Mouse (Mus musculus): ENCODE results near the gene Bicra. TPM values are rescaled to one million over a fixed set of nuclear protein-coding genes. Genes with fewer than 3 reads are reported as not detected.

Bicra gene
- polyA plus RNA-seq, 1 experiment from 2014 or later, result 10.4 TPM

DNA sequence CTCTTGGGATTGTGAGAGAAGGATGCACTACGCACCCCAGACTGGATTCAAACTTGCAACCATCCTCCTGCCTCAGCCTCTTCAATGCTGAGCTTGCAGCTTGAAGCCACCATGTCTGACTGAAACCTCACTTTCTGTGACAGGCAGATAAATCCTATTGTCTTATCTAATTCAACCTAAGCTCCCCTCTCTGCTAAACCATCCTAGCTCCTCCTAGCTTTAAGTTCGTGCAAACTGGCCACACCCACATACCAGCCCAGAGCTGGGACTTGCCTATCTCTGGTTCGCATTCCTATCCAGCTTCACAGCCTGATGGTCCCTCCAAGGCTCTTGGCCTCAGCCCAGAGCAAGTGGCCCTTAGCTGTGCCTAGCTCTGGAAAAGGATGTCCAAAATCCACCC, 95.3 kb downstream of the Bicra start:
- Histone ChIP-seq H3K4me2 (no peak overlapping the region), H3K36me3 (peaks cover 75% of the 10 kb centered on the region), H3K27ac (no peak overlapping the region), H3K4me1 (peaks cover 37% of the 10 kb centered on the region), H3K4me3 (no peak overlapping the region), H3K9me3 (no peaks in the 10 kb centered on the region), H3K27me3 (peaks cover 6% of the 10 kb centered on the region), H3K9ac (no peak overlapping the region)
- 65% methylated on average over 3 of the region's 3 CpGs for WGBS
- ATAC-seq (ENCODE audit: insufficient number of reproducible peaks, insufficient read depth, low FRiP score, low TSS enrichment, low read depth), result no peak

DNA sequence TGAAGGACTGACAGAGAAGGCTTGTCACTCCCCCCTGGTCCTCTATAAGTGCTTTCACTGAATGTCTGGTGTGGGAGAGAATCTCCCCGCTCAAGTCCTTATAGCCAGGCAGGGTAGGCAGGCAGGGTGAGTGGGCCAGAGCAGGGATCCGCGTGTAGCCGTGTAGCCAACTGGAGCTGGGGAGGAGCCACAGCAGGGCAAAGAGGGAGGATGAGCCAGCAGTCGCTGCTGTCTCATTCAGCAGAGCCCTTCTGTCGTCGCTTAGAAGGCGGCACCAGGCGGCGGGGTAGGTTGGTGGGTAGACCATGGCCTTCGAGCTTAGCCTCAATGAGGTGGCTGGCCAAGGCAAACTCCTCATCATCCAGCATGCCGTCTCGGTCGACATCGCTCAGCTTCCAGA, 97.7 kb downstream of the Bicra start:
- Histone ChIP-seq H3K27ac (no peak overlapping the region), H3K9me3 (no peaks in the 10 kb centered on the region), H3K36me3 (peaks cover 53% of the 10 kb centered on the region), H3K4me3 (no peak overlapping the region), H3K4me1 (peaks cover 30% of the 10 kb centered on the region), H3K4me2 (no peak overlapping the region), H3K9ac (no peak overlapping the region), H3K27me3 (no peaks in the 10 kb centered on the region)
- WGBS, result 85% methylated on average over 15 of the region's 15 CpGs
- no peak for ATAC-seq (ENCODE audit: insufficient number of reproducible peaks, insufficient read depth, low FRiP score, low TSS enrichment, low read depth)

- Histone ChIP-seq H3K9ac (no peak overlapping the region; the same call in 1 of the 2 replicates), H3K36me3 (peaks cover 48% of the 10 kb centered on the region), H3K4me3 (no peak overlapping the region), H3K27me3 (no peaks in the 10 kb centered on the region), H3K9me3 (no peaks in the 10 kb centered on the region), H3K4me1 (peaks cover 30% of the 10 kb centered on the region), H3K4me2 (no peak overlapping the region), H3K27ac (peak overlapping the region; percentile 49; the same call in 1 of the 2 replicates)
- WGBS, result 77% methylated on average over 7 of the region's 7 CpGs
- no peak for ATAC-seq (ENCODE audit: insufficient number of reproducible peaks, insufficient read depth, low FRiP score, low TSS enrichment, low read depth)
Observed at GRCm38 (mm10) chr7:15949216-15949790, 98.4 kb downstream of the Bicra start.

DNA sequence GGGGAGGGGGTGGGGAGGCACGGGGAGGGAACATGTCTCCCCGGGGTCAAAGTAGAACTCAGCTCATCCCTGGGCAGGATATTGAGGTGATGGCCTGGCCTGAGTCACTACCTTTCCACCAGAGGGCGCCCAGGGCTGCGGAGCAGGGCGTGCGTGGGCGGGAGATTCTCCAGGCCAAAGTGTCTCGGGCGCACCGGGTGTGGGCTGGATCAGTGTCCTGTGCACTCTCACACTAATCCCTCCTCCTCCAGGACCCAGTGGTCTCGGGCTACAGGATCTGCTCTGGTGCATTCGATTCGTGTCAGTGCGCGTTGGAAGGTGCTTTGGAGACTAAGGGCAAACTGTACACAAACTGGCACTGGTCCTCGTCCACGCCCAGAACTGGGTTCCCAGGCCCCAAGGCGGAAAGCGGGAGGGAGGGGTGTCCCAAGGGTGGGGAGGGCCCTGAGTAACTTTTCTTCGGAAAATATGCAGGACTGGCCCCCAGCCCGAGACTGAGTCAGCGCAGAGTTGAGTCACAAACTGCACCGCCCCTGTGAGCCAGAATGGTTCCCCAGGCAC, 99.3 kb downstream of the Bicra start:
- Histone ChIP-seq H3K4me3 (peak overlapping the region; percentile 19), H3K27ac (peak overlapping the region; percentile 49; the same call in 1 of the 2 replicates), H3K9ac (peak overlapping the region; percentile 53), H3K9me3 (no peaks in the 10 kb centered on the region), H3K27me3 (no peaks in the 10 kb centered on the region), H3K36me3 (peaks cover 50% of the 10 kb centered on the region), H3K4me2 (peak overlapping the region; percentile 52), H3K4me1 (peaks cover 31% of the 10 kb centered on the region)
- ATAC-seq (ENCODE audit: insufficient number of reproducible peaks, insufficient read depth, low FRiP score, low TSS enrichment, low read depth), result peak; percentile 46
- WGBS, result 3% methylated on average over 23 of the region's 23 CpGs

GRCm38 (mm10) chr7:15947653-15948260, 100.0 kb downstream of the Bicra start:
- no peak for ATAC-seq (ENCODE audit: insufficient number of reproducible peaks, insufficient read depth, low FRiP score, low TSS enrichment, low read depth)
- H3K9me3 ChIP-seq, result no peaks in the 10 kb centered on the region
- H3K4me3 ChIP-seq, result no peak overlapping the region
- no peak overlapping the region for H3K27ac ChIP-seq
- peaks cover 31% of the 10 kb centered on the region for H3K4me1 ChIP-seq
- 45% methylated on average over 4 of the region's 4 CpGs for WGBS
- peaks cover 50% of the 10 kb centered on the region for H3K36me3 ChIP-seq
- H3K4me2 ChIP-seq, result peak overlapping the region; percentile 52
- no peaks in the 10 kb centered on the region for H3K27me3 ChIP-seq
- peak overlapping the region; percentile 53; the same call in 1 of the 2 replicates for H3K9ac ChIP-seq

DNA sequence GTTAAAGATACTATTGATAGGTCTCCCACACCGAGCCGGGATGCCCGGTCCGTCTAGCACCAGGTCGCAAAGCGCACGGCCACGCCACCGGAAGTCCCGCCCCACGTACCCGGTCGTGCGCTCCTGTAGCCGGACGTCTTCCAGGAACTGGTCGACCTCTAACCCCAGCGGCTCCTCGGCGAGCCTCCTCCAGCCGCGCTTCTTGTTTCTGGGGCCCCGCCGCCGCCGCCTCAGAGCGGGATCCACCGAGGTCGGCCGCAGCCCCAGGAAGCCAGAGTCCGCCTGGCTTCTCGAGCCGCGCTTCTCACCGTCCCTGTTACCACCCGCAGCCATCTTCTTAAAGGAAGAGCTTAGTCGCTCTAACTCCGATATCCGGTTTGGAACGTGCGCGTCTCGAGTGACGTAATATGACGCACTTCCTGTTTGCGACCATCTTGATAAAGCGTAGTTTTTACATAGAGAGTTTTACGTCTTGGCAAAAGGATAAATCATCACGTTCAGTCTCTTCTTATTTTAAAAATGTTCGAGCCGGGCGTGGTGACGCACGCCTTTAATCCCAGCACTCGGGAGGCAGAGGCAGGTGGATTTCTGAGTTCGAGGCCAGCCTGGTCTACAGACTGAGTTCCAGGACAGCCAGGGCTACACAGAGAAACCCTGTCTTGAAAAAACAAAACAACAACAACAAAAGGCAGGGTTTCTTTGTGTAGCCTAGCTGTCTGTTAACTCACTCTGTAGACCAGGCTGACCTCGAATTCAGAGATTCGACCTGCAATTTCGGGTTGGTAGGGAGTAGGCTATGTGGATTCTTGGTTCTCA, 101.8 kb downstream of the Bicra start, which contains the start of gene Nop53:
Gene Nop53, minus strand, starts transcription at position 354 of the 816 bp plus-strand sequence.
- ATAC-seq (ENCODE audit: insufficient number of reproducible peaks, insufficient read depth, low FRiP score, low TSS enrichment, low read depth), result peak; percentile 88
- Histone ChIP-seq H3K27ac (peak within 1 kb of the TSS; percentile 96), H3K4me3 (peak within 1 kb of the TSS; percentile 74), H3K27me3 (no peaks in the 10 kb centered on the region), H3K4me1 (peaks cover 31% of the 10 kb centered on the region), H3K36me3 (peaks cover 51% of the 10 kb centered on the region), H3K9me3 (no peaks in the 10 kb centered on the region), H3K4me2 (peak within 1 kb of the TSS; percentile 87), H3K9ac (peak within 1 kb of the TSS; percentile 83)
- WGBS, result 2% methylated on average over 59 of the region's 59 CpGs

DNA sequence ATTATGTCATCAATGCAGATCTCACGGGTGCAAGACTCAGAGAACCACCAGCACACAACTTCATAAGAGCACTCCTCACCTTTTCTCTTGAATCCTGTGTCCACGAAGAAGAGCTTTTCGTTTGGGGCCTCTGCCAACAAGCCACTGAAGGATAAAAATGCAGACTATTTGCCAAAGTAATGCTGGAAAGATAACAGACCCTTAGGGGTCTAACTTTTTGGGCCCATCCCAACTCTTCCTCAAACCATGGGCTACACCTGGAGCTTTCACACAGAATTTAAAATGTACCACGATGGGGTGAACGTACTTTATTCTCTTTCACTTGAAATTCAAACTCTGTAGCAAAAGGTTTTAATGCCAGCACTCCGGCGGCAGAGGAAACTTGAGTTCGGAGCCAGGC, 102.5 kb downstream of the Bicra start:
- peaks cover 51% of the 10 kb centered on the region for H3K36me3 ChIP-seq
- WGBS, result 7% methylated on average over 8 of the region's 8 CpGs
- peaks cover 31% of the 10 kb centered on the region for H3K4me1 ChIP-seq
- H3K27ac ChIP-seq, result peak overlapping the region; percentile 96
- peak overlapping the region; percentile 87 for H3K4me2 ChIP-seq
- H3K9me3 ChIP-seq, result no peaks in the 10 kb centered on the region
- H3K27me3 ChIP-seq, result no peaks in the 10 kb centered on the region
- peak overlapping the region; percentile 74 for H3K4me3 ChIP-seq
- ATAC-seq (ENCODE audit: insufficient number of reproducible peaks, insufficient read depth, low FRiP score, low TSS enrichment, low read depth), result no peak
- H3K9ac ChIP-seq, result peak overlapping the region; percentile 83

DNA sequence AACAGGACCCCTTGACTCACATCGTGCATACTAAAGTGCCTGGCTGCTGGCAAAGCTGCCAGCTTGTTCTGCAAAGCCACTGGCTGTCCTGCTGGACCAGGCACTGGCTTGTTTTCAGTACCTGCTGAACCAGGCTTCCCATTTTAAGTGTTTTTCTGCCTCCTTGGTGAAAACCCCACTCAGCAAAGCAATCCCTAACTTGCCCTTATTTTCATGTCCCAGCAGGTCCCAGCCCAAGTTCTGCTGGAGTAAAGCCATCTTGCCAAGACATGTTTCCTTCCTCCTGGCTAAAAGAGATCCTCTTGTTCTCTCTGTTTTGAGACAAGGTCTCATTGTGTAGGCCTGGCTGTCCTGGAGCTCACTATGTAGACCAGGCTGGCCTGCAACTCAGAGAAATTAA, 103.4 kb downstream of the Bicra start:
- Histone ChIP-seq H3K27ac (0 out of 2 replicates have a peak overlapping the region, but pooled peaks have one; percentile 12), H3K27me3 (no peaks in the 10 kb centered on the region), H3K9ac (0 out of 2 replicates have a peak overlapping the region, but pooled peaks have one; percentile 1), H3K36me3 (peaks cover 52% of the 10 kb centered on the region), H3K4me3 (peak overlapping the region; percentile 74; the same call in 1 of the 2 replicates), H3K4me1 (peaks cover 29% of the 10 kb centered on the region), H3K9me3 (no peaks in the 10 kb centered on the region), H3K4me2 (peak overlapping the region; percentile 87)
- 76% methylated on average over 1 of the region's 1 CpGs for WGBS
- ATAC-seq (ENCODE audit: insufficient number of reproducible peaks, insufficient read depth, low FRiP score, low TSS enrichment, low read depth), result no peak

DNA sequence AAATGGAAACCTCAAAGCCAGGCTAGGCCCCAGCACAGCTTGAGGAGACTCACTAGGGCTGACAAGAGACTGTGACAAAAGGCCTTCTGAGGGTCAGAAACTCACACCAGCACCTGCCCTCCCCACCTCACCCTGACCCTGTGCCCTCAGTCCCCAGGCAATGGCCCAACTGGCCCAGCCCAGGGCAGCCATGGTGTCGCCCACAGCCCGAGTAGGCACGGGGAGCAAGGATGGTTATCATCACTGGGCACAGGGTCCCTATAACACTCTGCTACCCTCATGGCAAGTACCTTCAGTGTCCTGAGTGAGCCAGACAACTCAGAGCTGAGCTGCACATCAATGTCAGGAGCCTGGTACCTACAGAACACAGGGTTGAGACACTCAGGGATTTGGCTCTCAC, 109.1 kb downstream of the Bicra start:
- WGBS, result 92% methylated on average over 3 of the region's 3 CpGs
- no peak overlapping the region for H3K4me3 ChIP-seq
- H3K4me1 ChIP-seq, result peaks cover 5% of the 10 kb centered on the region
- no peak overlapping the region for H3K9ac ChIP-seq
- no peak overlapping the region for H3K27ac ChIP-seq
- no peak overlapping the region for H3K4me2 ChIP-seq
- H3K27me3 ChIP-seq, result no peaks in the 10 kb centered on the region
- H3K9me3 ChIP-seq, result 0 out of 2 replicates have a peak, but pooled peaks cover 5% of the 10 kb centered on the region
- H3K36me3 ChIP-seq, result peaks cover 89% of the 10 kb centered on the region
- ATAC-seq (ENCODE audit: insufficient number of reproducible peaks, insufficient read depth, low FRiP score, low TSS enrichment, low read depth), result no peak

DNA sequence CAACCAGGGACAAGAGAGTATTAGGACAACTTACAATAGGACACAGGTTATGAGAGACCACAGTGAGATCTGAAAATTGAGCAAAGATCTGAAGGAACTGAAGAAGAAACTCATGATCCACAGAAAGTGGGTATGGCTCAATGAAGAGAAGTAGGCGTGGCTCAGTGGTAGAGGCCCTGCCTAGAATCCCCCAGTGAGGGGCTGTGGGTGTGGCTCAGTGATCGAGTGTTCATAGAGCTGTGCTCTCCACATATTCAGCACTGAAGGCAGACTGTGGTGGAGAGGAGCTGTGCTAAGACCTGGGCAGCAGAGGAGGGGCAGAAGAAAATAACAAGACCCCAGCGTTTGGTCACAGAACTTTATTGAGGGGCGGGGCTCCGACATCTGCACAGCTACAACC, 110.2 kb downstream of the Bicra start:
- H3K4me3 ChIP-seq, result no peak overlapping the region
- 90% methylated on average over 5 of the region's 5 CpGs for WGBS
- H3K36me3 ChIP-seq, result peaks cover 77% of the 10 kb centered on the region
- no peak overlapping the region for H3K9ac ChIP-seq
- no peak overlapping the region for H3K4me2 ChIP-seq
- peaks cover 9% of the 10 kb centered on the region for H3K4me1 ChIP-seq
- no peak for ATAC-seq (ENCODE audit: insufficient number of reproducible peaks, insufficient read depth, low FRiP score, low TSS enrichment, low read depth)
- 0 out of 2 replicates have a peak, but pooled peaks cover 5% of the 10 kb centered on the region for H3K9me3 ChIP-seq
- no peaks in the 10 kb centered on the region for H3K27me3 ChIP-seq
- H3K27ac ChIP-seq, result no peak overlapping the region
